Mouse (Mus musculus): ENCODE results near the gene Lnx1.

DNA sequence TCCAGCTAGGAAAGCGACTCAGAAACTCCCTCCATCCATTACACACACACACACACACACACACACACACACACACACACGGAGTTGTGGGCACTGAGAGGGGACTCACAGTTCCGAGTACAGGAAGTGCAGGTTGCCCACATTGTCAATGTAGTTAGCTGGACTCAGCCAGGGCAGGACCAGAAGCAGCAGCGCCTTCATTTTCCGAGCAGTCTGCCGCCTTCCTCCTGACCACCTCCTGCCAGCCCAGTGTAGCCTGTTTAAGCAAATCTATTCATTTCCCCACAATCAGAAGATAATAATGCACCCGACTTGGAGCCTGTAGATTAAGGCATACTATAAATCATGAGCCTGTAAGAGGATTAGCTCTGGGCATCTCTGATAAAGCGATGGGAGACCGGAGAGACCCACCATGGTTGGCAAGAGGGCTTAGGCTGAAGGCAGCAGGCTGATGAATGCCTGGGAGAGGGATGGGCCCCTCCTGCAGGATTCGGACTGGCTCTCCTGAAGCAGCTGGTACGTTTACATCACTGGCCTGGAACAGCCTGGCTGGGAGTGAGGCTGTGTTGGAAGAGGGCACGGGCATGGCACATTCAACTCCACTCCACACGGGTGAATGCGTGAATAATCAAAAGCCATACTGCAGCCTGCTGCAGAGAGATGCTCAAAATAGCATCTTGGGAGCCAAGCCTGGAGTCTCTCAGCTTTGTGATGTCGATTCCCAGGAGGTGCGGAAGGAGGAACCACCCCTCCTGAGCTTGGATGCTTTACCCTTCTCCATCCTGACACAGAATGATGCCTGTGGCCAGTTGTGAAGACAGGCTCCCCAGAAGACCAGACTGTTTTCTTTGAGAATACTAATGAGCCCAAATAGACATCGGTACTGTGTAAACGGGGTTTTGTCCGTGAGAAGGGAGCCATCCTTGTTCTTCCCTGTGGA, 25.0 kb downstream of the Lnx1 start:
- TF ChIP-seq CTCF (conservative IDR thresholded peaks at IDR 0.05; ENCODE audit: low read length) = no peak
- TF ChIP-seq POU5F1 (IDR thresholded peaks at IDR 0.05; ENCODE audit: borderline replicate concordance, low read length) = no peak
- TF ChIP-seq NANOG (IDR thresholded peaks at IDR 0.05; ENCODE audit: borderline replicate concordance, low read length) = no peak

Data from E14TG2a.4 (cell line).